Mouse (Mus musculus) frontal cortex, adult 2 months (tissue): ENCODE measurements around the gene Ep400. TPM values are rescaled to one million over a fixed set of nuclear protein-coding genes. Genes with fewer than 3 reads are reported as not detected.

Experiments used
- DNase-seq, 2 experiments: peaks; one replicate each; pipeline ENCODE4 v3.0.0; 2022; ENCODE audit warnings: low spot score in 1 of 2; ENCODE audit errors: extremely low spot score in 1 of 2
- polyA plus RNA-seq: library from polyadenylated mRNA; depleted of rRNA; stranded (reverse); fragments of >200 nt; gene quantifications from 2 replicates; pipeline ENCODE4 v1.2.3, GENCODE M21; 2012

Gene Ep400
- polyA plus RNA-seq, 1 experiment: 37.4 TPM

DNA sequence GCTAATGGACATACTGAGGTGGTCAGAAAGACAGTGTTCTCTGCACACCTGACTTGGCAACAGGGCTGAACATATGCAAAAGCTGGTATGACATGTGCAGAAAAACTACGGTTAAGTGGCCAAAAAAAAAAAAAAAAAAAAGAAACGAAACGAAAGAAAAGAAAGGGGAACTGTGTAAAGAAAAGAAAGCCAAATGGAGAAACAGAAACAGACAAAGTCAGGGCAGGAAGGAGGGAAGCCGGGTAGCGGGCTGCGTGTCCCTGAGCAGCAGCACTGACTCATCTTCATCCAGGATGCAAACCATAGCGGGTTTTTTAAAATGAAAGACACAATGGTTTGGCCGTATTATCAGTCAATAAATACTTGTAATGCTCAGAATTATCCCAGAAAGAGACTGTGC lies 88.5 kb downstream of the Ep400 start:
- no peak for DNase-seq

DNA sequence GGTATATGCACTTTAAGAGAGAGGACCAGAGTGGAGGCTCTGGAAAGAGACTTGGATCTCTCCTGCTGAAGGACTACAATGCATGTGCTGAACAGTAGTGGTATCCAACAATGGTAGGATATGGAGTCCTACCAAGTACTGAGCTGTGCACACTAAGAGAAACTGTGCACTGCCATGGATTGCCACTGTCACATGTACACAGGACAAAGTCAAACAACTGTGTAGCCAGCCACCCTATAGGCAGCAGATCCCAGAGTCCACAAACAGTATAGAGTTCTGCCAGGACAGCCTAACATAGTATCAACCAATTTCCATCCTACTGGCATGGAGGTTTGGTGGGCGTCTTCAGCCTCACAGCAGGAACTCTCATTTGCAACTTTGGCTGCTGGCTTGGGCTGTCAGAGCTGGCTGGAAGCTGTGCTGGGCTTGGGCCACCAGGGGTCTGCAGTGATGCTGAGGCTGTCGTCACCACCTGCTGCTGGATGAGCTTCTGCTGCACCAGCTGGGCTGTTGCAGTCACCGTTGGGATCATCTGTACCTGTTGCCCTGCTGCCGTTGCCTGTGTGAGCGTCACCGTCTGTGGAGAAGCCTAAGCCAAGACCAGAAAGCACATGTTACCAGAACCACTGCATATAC lies 104.9 kb downstream of the Ep400 start:
- DNase-seq: no peak

DNA sequence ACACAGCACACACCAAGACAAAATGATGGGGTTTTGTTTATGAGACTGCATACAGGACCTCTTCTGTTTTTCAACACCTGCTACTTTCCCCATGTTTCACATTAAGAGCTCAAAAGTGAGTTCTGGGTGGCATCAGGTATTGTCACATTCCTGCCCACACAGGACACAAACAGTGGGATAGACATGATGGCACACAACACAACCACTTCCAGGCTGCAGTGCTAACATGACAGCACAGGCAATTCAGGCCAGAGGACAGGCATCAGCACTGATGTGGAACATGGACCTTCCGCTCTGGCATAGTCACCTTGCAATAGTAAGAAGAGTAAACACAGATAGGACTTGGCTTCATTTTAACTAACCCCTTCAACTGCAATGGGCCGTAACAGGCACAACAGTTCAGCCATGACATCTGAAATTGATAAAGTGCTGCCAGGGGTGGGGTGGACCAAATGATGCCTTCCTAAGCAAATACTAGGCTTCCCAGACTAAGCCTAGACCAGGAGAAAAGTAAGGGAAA lies 105.7 kb downstream of the Ep400 start:
- DNase-seq: no peak

DNA sequence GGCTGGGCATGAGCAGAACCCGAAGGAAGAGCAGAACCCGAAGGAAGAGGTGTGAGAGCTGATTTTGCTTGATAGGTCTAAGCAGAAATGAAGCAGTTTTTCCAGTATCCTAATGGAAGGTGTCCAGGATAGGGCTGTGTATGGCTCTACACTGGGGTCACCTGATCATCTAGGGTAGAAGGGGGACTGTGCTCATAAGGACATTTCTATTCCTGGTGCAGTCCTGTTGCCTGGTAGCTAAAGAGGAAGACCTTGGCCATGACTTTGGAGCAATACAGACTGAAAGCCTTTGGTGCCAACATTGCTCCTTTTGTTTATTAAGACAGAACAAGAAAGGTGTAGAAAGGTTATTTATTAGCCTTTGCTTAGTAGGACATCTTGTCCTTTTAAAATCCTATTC lies 106.5 kb downstream of the Ep400 start:
- DNase-seq: no peak

DNA sequence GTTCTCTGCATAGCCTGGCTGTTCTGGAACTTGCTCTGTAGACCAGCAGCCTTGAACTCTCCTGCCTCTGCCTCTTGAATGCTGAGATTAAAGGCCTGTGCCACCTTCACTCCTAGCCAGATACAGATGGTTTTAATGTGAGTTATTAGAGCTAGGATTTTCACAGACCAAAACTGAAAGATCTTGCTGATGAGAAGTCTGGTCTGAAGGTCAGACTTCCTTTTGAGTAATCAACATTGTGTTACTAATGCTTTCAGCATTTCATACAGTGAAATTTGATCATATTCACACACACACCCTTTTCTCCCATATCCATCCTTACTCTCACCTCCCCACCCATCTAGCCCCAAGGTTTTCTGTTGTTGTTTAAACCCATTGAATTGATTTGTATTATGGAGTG lies 110.8 kb downstream of the Ep400 start:
- no peak for DNase-seq

DNA sequence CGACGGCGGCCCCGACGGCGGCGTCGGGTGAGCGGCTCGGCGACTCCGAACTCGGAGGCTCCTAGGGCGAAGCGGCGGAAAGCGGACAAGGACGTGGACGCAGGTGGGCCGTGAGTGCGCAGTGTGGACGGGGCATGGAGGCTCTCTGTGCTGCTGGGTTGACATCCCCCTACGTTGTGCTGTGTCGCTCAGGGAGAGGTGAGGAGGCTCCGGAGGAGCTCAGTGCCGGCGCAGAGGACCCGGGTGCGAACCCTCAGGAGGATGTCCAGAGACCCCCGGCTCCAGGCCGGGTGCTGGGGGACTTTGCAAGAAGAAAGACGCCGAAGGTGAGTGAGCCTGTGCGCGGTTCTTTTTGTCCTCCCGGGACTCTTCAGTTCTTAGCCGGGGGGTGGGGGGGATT lies 116.8 kb downstream of the Ep400 start:
- no peak for DNase-seq

DNA sequence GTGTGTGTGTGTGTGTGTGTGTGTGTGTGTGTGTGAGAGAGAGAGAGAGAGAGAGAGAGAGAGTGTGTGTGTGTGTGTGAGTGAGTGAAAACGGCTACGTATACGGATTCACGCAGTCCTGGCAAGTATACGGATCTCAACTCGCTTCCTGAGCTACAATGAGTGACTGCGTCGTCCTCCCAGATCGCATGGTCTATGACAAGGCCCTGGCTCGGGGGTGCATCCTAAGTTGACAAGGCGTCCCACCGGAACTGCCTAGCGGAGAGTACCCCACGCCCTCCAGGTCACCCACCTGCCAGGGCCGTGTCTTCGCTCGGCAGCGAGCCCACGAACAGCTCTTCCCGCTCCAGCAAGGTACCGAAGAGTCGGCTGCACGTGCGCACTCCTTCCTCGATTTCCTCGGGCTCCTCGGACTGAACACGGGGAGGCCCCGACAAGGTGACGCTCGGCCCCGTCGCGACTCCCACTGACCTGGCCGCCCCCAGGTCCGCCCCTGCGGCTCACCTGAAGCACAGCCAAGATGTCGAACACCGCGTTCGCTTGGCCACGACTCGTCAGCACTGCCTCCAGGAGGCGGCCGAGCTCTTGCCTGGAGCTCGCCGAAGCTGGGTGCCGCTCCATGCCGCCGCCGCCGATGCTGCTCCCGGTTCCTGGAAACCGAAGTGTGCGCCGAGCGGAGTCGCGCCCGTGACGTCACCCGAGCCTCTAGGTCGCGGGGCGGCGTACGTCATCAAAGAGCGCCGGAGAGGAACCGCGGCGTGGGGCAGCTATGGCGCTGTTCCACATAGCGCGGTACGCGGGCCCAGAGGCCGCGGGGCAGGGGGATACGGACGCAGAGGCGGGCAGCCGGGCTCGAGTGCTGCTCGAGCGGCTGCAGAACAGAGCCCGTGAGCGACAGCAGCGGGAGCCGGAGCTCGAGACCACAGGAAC lies 117.5 kb downstream of the Ep400 start, which contains the start of the genes Noc4l and Ddx51:
Gene Noc4l (minus strand): TSS at position 699 of the 930 bp plus-strand sequence.
Gene Ddx51 (plus strand): TSS at position 733 of the 930 bp plus-strand sequence.
- peak; percentile 80 to 97 for DNase-seq

DNA sequence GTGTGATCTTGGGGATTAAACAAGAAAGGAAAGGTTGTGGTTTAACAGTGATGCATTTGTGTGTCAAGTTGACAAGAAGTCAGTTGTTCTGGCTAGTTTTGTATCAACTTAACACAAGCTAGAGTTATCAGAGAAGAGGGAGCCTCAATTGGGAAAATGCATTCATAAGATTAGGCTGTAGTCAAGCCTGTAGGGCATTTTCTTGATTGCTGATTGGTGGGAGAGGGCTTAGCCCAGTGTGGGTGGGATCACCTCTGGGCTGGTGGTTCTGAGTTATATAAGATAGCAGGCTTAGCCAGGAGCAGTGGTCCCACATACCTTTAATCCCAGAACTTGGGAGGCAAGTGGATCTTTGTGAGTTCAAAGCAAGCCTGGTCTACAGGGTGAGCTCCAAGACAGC lies 124.1 kb downstream of the Ep400 start:
- DNase-seq: no peak

DNA sequence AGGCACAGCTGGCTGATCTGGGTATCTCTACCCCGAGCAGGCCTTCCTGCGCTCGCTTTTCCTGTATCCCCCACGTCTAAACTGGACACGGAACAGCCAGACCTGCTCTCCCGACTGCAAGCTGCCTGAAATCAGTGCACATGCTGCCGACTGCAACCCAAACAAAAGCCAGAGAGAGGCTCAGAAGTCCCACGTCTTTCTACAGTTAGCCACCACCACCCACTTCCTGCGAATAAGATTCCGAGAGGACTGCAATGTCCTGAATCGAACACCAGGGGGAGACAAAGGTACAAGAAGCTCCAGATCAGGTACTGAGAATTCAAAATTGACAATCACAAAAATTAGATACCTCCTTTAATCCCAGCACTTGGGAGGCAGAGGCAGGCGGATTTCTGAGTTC lies 131.1 kb downstream of the Ep400 start:
- peak; percentile 72 to 93 for DNase-seq

DNA sequence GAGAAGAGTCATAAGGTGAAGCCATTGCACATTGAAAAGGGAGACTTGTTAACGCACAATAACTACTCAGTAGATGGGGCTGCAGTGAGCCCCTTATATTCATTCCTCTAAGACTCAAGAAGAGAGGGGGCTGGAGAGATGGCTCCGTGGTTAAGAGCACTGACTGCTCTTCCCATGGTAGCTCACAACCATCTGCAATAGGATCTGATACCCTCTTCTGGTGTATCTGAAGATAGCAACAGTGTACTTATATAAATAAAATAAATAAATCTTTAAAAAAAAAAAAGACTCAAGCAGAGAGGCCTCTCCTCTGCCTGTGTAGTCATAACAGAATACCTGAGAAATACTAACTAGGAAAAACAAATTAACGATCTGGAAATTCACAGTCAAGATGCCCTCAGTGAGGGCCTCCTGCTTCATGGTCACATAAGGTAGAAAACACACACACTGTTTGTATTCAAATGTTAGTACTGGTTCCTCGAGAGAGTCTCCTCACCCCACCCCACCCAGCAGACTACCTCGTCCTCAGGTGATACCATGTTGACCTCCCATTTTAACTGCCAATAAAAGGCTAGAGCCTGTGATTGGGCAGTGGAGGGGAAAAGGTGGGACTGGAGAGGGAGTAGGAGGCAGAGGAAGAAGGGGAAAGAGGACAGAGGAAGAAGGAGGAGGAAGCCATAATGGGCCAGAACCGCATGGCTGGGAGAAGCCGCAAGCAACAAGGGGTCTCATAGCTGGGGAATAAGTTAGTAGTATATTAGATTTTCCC lies 132.0 kb downstream of the Ep400 start:
- no peak for DNase-seq

DNA sequence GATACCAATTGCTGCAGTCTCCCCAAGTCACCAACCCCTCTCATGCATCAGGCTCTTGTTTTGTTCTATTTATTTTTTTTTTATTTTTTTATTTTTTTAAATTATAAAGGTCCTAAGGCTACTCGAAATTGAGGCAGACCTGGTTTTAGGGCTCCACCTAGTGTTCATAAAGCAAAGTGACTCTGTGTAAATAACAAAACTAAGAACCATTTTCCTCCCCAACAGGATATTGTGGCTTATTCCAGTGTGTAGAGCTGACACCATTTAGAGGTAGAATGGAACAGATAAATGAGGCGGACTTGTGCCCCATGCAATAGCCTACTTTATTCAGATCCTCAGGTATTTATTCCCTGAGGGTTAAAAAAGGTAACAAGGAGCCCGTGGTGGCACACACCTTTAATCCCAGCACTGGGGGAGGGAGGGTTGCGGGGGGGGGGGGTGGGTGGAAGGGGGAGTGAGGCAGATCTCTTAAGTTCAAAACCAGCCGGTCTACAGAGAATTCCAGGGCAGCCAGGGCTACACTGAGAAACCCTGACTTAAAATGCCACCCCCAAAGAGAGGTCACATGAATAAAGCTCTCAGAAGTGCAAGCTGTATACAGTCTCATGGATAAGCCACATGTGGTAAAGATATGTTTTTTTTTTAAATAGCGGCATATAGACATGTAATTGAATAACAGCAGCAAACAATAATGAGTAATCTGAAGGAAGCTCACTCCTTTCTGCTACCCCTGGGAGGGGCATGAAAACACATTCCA lies 134.4 kb downstream of the Ep400 start:
- peak in 1 of 2 experiments; percentile 66 for DNase-seq

DNA sequence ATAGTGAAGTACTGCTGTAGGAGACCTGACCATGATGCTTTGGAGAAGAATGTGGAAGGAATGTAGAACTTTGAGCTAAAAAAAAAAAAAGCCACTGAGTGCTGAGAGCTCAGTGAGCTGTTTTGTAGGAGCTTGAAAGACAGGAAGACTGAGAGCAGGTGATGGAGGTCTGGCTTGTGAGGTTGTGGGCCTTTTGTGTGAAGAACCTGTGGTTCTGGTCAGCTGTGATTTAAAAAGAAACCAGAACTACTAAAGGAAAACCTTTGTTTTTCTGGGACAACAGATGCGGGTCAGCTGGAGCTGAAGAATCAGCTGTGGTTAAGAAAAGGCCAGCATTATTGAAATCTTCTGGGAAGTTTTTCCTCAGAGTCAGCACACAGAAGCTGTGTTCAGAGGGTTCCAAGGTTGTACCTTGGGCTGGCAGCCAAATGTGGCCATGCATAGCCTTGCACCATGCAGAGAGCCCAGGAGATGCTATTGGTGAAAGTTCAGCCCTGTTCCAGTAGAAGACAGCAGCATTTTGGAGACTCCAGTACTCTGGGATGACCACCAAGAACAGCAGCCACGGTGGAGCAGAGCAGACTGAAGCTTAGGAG lies 140.9 kb downstream of the Ep400 start:
- DNase-seq: no peak

DNA sequence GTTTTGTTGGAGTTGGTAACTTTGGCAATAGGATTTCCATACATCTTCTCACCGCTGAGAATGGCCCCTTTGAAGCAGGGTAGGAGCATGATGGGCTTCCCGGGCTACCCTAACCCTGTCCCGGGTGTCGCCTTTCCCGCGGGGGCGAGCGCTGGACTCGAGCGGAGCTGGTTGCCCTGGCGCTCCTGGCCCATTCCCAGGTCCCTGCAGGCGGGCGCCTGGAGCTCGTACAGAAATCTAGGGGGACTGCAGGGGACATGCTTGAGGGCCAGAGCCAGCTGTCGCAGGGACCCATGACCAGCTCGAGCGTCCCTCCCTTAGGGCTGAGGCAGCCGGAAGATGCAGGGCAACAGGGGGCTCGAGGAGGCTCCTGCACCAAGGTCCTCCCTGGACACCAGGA lies 142.4 kb downstream of the Ep400 start:
- no peak for DNase-seq

DNA sequence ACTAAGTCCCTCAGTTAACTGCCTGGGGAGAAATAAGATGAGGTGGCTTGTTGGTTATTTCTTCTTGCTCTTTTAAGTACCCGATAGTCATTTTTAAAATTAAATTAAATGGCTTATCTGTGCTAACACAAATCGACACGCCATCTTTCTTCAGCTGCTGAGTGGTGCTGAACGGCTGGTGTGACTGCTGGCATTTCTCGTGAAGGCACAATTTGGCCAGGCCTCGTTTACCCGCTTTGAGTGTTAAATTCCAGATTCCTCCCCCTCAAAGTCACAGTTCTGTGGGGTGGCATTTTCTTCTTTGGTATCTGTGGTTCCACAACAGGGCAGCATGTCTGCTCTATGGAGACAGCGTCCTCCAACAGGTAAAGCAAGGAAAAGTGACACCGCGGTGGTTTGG lies 143.2 kb downstream of the Ep400 start:
- DNase-seq: peak in 1 of 2 experiments; percentile 37

DNA sequence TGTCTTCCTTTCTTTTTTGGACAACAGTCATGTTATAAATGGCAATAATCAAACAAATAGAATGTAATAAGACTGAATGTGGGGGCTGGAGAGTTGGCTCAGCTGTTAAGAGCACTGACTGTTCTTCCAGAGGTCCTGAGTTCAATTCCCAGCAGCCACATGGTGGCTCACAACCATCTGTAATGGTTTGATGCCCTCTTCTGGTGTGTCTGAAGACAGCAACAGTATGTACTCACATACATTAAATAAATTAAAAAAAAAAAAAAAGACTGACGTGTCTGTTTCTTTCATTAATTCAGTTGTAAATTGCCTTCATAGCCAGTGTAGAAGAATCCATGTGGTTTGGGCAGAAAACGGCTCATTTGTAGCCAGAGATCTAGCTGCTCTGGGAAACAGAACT lies 146.2 kb downstream of the Ep400 start:
- DNase-seq: no peak

DNA sequence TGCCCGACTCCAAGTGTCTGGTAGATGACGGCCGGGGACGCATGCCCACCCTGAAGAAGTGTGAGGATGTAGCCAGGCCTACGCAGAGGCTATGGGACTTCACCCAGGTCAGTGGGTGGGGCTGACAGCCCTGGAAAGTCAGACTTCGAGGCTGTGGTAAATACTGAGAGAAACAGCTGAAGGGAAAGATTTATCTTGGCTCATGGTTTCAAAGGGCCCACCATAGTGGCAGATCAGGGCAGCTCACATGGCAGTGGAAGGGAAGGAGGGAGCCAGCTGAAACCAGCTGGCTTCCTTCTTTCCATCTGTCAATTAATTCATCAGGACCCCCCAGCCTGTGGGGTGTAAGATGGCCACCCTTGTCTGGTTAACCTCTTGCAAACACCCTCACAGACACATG lies 151.3 kb downstream of the Ep400 start:
- DNase-seq: no peak
